Mouse (Mus musculus) small intestine, adult 2 months (tissue): ENCODE data around the gene Tmem92.

ENCODE experiments used
- CTCF ChIP-seq: fragments of 200-500 bp; IDR thresholded peaks from 2 replicates; pipeline ENCODE4 v1.5.1; 2012; ENCODE audit warnings: low read depth, mild to moderate bottlenecking, control low read depth, inconsistent platforms, low read length, moderate library complexity, mixed read lengths; ENCODE audit not compliant: insufficient replicate concordance, insufficient read length; ENCODE audit errors: extremely low read depth
- POLR2A ChIP-seq: fragments of 200-500 bp; IDR thresholded peaks from 2 replicates; pipeline ENCODE4 v1.6.1; 2012; ENCODE audit warnings: low read depth, mild to moderate bottlenecking, control low read depth, inconsistent platforms, low read length, moderate library complexity

DNA sequence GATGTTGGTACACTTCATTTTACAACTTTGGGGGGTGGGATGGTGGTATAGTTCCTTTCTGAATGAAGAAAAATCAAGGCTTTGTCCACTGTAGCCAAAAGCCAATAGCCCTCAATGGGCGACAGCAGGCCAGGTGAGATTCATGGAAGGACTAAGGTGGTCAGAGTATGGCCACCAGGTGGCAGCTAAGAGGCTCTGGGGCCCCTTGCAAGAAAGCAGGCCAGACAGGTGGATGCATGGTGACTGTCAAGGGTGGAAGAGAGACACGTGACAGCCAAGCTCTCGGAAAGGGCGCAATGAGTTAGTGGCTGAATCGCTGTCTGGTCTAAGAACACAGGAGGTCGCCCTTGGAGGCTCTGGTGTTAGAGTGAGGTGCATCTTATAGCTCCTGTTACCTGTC is 19.7 kb downstream of the Tmem92 start:
- TF ChIP-seq POLR2A (no peak), CTCF (peak; percentile 61; the same call in 1 of the 2 replicates)
